Mouse (Mus musculus): ENCODE measurements around the gene Adm2.

The Adm2 gene

DNA sequence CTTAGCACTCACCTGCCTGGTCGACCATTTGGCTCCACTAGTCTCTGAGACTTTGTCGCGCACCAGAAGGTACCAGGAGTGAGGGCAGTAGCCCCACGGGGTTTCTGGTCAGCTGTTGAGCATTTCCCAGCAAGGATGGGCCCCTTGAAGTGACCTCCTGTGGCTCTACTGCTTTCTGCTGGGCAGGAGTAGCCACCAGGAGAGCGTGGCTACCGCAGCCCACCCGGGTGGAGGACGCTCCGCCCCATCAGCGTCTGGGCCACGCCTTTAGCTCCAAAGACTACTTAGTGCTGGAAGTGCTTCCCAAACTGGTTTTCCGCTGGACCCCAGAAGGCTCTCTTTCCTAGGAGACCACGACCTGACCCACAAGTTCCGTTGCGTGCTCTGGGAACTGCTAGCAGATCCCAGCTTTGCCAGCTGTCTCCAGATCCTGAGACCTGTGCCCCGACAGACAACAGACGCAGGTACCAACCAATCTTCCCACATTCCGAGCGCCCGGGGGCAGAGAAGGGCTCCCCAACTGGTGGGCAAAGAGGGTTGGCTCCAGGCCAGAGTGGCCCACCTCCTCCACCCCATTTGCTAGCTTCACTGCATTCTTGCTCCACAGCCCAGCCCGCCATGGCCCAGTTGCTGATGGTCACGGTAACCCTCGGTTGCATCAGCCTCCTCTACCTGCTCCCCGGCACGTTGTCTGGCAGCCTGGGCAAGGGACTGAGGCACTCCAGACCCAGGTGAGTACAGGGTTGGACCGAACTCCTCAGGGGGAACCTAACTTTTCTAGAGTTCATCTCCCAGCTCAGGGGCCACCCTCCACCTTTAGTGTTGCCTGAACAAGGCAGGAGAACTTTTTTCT lies at the start of gene Adm2:
Adm2 (plus strand) TSS at position 51 of the 853 bp plus-strand sequence.
- DNase-seq (ENCODE audit: low read depth), result no peak

- no peak for DNase-seq (ENCODE audit: low read depth)
These were observed 47.0 kb upstream of the Adm2 start for GRCm38 (mm10) chr15:89275497-89275896.

DNA sequence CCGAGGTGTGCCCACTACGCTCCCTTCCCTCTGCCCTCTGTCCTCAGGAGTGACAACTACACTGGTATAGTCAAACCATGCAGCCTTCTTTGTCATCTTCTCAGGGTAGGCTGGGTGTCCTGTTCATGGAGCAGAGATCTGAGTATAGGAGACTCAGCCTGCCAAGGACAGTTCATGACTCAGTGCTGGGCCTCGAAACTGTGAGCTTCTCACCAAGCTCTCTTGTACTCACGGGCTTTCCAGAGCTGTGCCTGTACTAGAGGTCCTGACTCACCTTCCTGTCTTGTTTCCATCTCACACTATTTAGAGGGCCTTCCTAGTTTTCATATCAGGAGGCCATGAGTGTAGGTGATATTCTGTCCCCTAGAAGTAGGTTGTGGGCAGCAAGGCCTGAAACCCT lies 45.2 kb upstream of the Adm2 start:
- DNase-seq (ENCODE audit: low read depth), result no peak

GRCm38 (mm10) chr15:89282546-89282945 lies 40.0 kb upstream of the Adm2 start:
- DNase-seq (ENCODE audit: low read depth), result peak; percentile 37

DNA sequence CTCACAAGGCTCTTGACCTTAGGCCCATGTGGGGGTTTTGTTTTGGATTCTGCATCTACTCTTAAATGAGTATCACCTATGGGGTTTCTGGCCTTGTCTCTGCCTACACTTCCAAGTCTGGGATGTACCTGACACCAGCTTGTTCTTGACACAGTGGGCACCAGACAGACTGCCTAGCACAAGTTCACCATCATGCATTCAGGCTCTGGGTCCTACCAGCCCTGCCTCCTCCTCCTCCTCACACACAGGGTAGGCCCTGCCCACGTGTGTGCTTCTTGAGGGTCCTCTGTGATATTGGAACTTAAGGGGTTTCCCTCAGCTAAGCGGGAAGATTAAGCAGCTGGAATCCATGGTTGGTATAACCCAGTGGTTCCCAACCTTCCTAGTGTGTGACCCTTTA lies 38.4 kb upstream of the Adm2 start:
- no peak for DNase-seq (ENCODE audit: low read depth)

DNA sequence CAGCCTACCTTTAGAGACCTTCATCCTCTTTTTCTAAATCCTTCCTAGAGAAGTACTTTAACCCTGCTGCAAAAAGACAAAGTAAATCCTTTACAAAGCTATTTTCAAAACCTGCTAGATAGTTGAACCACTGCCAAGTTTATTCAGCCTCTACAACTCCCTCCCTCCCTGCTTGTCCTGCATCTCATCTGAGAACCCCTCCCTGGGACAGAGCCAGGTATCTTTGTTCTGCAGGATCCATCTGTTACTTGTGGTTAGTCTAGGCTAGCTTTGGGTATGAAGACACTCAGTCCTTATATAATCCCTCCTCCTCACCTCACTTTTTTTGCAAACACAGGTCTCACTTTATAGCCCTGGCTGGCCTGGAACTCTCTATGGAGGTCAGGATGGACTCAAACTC lies 37.5 kb upstream of the Adm2 start:
- no peak for DNase-seq (ENCODE audit: low read depth)

- no peak for DNase-seq (ENCODE audit: low read depth)
These were observed 37.0 kb upstream of the Adm2 start for GRCm38 (mm10) chr15:89285478-89285877.

DNA sequence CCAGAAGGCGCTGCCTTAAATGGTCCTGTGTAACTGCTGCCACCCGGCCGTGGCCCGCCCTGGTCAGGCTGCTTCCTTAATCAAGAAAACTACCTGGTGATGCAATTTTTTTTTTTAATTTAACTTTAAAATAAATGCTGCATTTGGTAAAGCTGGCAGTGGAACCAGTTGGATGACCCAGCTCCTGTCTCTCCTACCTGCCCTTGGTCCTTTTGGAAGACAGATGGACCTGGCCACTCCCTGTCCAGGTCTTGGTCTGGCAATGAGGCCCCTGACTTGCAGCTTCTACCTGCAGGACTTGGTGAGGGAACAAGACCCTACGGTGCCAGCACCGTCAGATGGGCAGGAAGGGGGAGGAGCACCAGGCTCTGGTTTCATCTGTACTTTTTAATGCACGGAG lies 36.4 kb upstream of the Adm2 start:
- DNase-seq (ENCODE audit: low read depth), result no peak

DNA sequence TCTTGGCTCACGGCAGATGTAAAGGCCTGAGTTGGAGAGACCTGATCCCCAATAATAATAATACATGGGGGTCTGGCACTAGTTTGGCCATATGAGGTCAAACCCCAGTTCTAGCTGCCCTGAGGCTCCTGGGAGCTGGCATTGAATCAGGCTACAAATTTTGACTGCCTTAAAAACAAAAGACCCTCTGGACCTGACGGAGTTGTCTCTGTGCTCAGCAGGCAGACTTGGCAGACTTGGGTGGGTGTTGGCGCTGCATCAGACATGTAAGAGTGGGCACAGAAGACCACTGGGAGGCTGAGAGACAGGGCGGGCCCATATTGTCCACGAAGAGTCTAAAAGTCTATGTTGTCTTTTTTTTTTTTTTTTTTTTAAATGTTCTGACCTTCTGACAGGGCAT lies 35.9 kb upstream of the Adm2 start:
- DNase-seq (ENCODE audit: low read depth), result no peak

GRCm38 (mm10) chr15:89288227-89288767 lies 34.2 kb upstream of the Adm2 start:
- DNase-seq (ENCODE audit: low read depth), result no peak

GRCm38 (mm10) chr15:89289455-89289854 lies 33.1 kb upstream of the Adm2 start:
- no peak for DNase-seq (ENCODE audit: low read depth)

GRCm38 (mm10) chr15:89291521-89291920 lies 31.0 kb upstream of the Adm2 start:
- no peak for DNase-seq (ENCODE audit: low read depth)

DNA sequence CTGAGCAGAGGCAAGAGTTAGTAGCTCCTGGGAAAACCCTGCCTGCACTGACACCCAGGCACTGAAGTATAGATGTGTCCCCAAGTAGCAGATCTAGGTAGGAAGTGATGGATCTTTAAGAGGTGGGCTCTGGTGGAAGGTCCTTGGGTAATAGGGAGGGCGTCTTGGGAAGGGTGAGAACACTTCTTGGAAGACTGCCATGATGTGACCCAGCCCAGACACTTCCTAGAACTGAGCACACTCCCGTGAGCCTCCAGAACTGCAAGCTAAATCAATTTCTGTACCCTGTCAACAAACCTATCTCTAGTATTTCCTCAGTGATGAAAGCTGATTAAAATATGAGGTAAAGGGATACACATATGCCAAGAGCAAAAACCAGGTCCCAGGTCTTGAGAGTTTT lies 29.7 kb upstream of the Adm2 start:
- no peak for DNase-seq (ENCODE audit: low read depth)

DNA sequence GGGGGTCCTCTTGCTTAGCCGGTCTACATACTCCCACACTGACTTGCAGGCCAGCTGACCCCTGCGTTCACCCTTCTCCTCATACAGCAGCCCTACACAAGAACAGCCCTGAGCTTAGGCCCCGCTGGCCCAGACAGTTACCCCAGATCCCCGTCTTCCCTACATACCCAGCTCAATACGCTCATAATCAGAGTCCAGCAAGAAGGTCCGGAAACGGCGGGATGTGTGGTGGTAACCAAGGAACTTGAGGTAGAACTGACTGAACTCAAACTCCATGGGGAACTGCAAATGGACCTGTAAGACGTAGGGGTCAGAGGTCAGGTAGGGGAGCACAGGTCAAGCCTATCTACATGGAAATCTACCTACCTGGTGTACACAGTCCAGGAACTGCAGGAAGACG lies 28.7 kb upstream of the Adm2 start:
- no peak for DNase-seq (ENCODE audit: low read depth)

GRCm38 (mm10) chr15:89295580-89296165 lies 26.8 kb upstream of the Adm2 start:
- DNase-seq (ENCODE audit: low read depth), result no peak

DNA sequence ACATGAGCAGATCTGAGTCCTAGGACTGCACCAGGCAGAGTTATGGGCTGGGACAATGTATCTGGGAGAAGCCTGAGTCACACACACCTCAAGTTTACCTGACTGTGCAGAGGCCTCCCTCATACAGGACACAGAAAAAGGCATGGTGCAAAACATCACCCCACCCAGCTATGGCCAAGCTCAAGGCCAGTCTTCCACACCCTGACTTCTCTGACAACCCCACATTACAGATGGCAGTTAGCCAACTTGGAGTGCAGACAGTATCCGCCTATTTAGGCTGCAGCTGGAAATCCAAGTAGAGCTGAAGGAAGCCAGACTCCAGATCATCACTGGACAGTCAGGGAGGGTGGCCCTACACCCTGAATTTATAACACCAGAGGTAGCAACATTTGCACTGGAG lies 26.1 kb upstream of the Adm2 start:
- no peak for DNase-seq (ENCODE audit: low read depth)

- no peak for DNase-seq (ENCODE audit: low read depth)
These were observed 24.8 kb upstream of the Adm2 start for GRCm38 (mm10) chr15:89297695-89298094.

- DNase-seq (ENCODE audit: low read depth), result no peak
These were observed 22.3 kb upstream of the Adm2 start for GRCm38 (mm10) chr15:89300180-89300579.

DNA sequence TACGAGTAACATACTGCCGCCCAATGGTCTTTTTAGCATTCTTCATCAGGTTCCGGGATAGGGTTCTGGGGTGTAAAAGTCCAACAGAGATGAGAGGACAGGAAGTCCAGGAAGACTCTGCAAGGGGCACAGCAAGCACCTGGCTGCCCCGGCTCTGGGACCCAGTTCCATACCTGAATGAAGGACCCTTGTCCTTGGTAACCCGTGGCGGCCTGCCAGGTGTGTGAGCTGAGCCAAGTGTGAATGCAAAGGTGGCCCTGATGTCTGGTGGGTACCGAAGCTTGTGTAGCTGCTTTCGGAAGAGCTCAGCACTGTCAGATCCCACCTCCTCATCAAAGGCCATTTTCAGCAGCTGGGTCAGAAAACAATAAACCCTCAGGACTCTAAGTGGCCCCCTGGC lies 21.9 kb upstream of the Adm2 start:
- no peak for DNase-seq (ENCODE audit: low read depth)

DNA sequence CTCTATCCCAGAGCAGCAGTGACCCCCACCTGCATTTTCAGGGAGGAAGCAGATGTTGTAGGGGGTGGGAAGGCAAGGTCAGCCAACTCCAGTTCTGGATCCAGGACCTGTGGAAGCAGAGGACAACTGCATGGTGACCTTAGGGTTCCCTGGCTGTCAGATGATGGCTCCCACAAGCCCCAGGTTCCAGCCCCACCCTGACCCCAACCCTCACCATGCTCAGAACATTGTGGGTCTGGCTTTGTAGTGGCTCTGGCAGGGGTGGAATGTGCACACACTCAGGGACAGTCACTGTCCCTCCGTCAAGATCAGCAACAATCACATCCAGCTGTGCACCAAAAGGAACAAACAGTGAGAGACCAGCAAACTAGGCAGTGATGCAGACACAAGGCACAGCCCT lies 16.6 kb upstream of the Adm2 start:
- DNase-seq (ENCODE audit: low read depth), result no peak

DNA sequence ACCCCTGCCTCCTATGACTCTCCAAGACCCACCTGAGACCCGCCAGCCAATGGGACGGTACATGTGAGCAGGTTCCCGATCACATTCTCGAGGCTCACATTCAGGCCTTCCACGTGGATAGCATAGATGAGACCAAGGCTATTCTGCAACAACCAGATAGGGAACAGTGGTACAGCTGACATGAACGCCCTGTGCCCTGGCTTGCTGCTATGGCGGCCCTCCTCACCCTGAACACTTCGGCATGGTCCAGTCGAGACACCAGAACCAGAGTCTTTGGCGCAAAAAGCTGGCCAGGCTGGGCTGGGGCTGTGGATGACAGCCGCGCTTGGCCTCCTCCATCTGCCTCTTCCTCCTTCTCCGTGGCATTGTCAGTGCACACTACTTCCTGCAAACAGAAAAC lies 15.1 kb upstream of the Adm2 start:
- no peak for DNase-seq (ENCODE audit: low read depth)

GRCm38 (mm10) chr15:89308406-89309139 lies 13.9 kb upstream of the Adm2 start:
- peak; percentile 42 for DNase-seq (ENCODE audit: low read depth)

GRCm38 (mm10) chr15:89309962-89310498 lies 12.5 kb upstream of the Adm2 start:
- peak; percentile 92 for DNase-seq (ENCODE audit: low read depth)
